Mouse (Mus musculus): ENCODE data around the gene Megf6. TPM values are rescaled to one million over a fixed set of nuclear protein-coding genes. Genes with fewer than 3 reads are reported as not detected.

Gene Megf6
- polyA plus RNA-seq, 1 experiment, result 22.7 TPM

DNA sequence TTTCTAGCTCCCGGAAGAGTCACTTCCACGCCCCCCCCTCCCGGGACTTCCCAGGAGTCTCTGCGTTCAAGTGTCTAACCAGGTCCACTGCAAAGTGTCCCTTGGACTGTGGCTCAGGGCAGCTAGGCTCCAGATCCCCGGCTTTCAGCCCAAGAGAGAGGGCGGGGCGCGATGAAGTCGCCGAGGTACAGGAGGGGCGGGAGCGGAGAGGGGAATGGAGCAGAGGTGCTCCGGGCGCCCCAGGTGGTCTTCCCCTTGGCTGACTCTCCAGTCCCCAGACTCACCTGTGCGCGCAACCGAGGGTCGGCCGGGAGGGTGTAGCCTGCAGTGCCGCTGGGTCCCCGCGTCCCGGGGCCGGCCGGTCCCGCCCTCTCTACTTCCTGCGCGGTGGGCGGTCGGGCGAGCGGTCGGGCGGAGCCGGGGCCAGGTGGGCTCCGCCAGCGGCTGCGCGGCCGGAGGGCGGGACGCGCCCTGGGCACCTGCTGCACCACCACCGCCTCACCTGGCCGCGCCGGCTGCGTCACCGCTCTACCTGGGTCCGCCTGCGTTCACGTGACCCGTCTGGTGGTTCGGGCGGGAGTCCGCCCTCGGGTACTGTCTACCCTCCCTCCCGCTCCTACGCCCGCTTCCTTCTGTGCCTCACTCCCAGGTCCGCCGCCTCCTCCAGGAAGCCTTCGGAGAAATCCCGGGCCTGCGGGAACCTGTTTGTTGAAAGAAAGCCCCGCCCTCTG, 129.2 kb downstream of the Megf6 start:
- TF ChIP-seq CTCF (IDR thresholded peaks at IDR 0.05; ENCODE audit: borderline replicate concordance, insufficient read depth, low read length), result no peak
- TF ChIP-seq POLR2A (IDR thresholded peaks at IDR 0.05; ENCODE audit: low read depth, low read length), result no peak
- Histone ChIP-seq H3K27ac (ENCODE audit: insufficient read depth, low read length) (no peak overlapping the region), H3K4me3 (ENCODE audit: insufficient read depth, low read length) (peak overlapping the region; percentile 33), H3K4me1 (ENCODE audit: control insufficient read depth, insufficient read depth, low read length) (no peaks in the 10 kb centered on the region)

DNA sequence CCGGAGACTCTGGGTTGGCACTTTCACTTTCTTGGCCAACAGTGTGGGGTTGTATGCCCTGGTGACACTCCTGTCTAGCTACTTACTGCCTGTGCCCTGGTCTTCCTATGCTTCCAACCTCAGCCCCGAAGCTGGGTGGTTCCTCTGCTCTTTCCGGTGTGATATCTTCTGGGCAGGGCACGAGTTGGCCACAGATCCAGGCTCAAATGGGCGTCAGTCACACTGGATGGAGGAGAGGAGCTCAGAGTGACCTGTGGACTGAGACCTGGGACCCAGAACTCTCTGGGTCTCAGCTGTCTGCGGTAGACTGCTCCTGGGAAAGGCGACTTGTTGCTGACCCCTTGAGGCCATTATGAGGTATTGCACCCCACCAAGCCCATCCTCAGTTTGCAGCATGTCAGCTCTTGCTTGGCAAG, 130.9 kb downstream of the Megf6 start, which contains the start of gene Arhgef16:
Gene Arhgef16 (minus strand): TSS at position 211 of the 416 bp plus-strand sequence.
- no peak for TF ChIP-seq POLR2A (IDR thresholded peaks at IDR 0.05; ENCODE audit: low read depth, low read length)
- TF ChIP-seq CTCF (IDR thresholded peaks at IDR 0.05; ENCODE audit: borderline replicate concordance, insufficient read depth, low read length), result peak; percentile 77
- no peaks in the 10 kb centered on the region for H3K4me1 ChIP-seq (ENCODE audit: control insufficient read depth, insufficient read depth, low read length)
- H3K4me3 ChIP-seq (ENCODE audit: insufficient read depth, low read length), result no peak within 1 kb of the TSS
- no peak within 1 kb of the TSS for H3K27ac ChIP-seq (ENCODE audit: insufficient read depth, low read length)

DNA sequence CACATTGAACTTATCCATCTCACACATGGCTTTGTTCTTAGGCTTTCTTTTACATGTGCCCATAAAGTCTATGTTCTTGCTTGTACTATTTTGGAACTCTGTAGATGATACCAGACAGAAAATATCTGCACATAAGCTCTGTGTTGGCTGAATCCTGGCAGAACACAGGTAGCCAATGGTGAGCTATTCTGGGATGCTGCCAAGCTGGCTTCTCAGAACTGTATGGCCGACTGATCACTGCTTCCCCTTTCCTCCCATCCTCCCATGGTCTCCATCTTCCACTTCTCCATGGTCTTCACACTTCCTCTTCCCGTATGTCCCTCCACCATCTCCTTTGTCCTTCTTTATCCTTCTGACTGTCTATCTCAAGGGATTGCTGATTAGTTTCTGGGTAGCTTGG, 138.6 kb downstream of the Megf6 start:
- Histone ChIP-seq H3K4me1 (ENCODE audit: control insufficient read depth, insufficient read depth, low read length) (no peaks in the 10 kb centered on the region), H3K4me3 (ENCODE audit: insufficient read depth, low read length) (no peak overlapping the region), H3K27ac (ENCODE audit: insufficient read depth, low read length) (no peak overlapping the region)
- TF ChIP-seq CTCF (IDR thresholded peaks at IDR 0.05; ENCODE audit: borderline replicate concordance, insufficient read depth, low read length) (no peak), POLR2A (IDR thresholded peaks at IDR 0.05; ENCODE audit: low read depth, low read length) (no peak)

DNA sequence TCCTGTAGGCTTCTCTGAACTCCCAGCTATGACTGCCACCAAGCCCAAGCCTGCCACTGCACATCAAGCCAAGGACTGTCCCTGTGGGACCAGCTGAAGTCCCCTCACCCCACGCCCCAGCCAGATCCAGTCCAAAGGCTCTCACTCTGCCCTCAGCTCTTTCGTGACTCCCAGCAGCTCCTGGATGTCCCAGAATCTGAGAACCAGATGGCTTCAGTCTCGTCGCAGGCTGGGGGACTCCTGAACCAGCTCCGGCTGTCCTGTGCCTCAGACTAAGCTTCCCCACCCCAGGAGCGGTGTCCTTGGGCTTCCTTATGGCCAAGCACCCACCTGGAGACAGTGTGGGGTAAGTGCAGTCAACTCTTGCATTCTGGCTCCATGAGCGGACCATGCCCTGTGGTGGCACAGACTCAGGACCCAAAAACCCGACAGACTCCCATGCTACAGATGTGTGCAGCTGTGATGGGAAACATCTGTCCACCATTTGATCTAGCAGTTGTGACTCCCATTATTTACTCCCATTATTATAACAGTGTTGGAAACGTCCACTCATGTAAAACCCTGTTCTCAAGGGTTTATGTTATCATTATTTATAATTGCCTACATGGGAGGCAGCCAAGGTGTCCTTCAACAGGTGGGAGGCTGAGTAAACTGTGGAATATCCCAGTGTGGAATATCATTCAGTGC, 140.2 kb downstream of the Megf6 start:
- TF ChIP-seq POLR2A (IDR thresholded peaks at IDR 0.05; ENCODE audit: low read depth, low read length) (no peak), CTCF (IDR thresholded peaks at IDR 0.05; ENCODE audit: borderline replicate concordance, insufficient read depth, low read length) (no peak)
- Histone ChIP-seq H3K4me3 (ENCODE audit: insufficient read depth, low read length) (no peak overlapping the region), H3K4me1 (ENCODE audit: control insufficient read depth, insufficient read depth, low read length) (no peaks in the 10 kb centered on the region), H3K27ac (ENCODE audit: insufficient read depth, low read length) (no peak overlapping the region)

DNA sequence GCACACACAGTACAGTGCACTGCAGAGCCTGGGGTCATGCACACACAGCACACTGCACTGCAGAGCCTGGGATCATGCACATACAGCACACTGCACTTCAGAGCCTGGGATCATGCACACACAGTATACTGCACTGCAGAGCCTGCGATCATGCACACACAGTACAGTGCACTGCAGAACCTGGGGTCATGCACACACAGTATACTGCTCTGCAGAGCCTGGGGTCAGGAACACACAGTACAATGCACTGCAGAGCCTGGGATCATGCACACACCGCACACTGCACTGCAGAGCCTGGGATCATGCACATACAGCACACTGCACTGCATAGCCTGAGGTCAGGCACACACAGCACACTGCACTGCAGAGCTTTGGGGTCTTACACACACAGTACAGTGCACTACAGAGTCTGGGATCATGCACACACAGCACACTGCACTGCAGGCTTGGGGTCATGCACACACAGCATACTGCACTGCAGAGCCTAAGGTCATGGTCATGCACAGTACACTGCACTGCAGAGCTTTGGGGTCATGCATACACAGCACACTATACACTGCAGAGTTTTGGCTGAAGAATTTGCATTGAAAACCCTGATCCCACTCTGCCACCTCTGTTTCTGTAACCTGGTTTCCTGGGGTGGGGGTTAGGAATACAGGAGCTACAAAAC, 141.7 kb downstream of the Megf6 start:
- Histone ChIP-seq H3K4me3 (ENCODE audit: insufficient read depth, low read length) (no peak overlapping the region), H3K27ac (ENCODE audit: insufficient read depth, low read length) (no peak overlapping the region), H3K4me1 (ENCODE audit: control insufficient read depth, insufficient read depth, low read length) (no peaks in the 10 kb centered on the region)
- TF ChIP-seq CTCF (IDR thresholded peaks at IDR 0.05; ENCODE audit: borderline replicate concordance, insufficient read depth, low read length) (no peak), POLR2A (IDR thresholded peaks at IDR 0.05; ENCODE audit: low read depth, low read length) (no peak)

DNA sequence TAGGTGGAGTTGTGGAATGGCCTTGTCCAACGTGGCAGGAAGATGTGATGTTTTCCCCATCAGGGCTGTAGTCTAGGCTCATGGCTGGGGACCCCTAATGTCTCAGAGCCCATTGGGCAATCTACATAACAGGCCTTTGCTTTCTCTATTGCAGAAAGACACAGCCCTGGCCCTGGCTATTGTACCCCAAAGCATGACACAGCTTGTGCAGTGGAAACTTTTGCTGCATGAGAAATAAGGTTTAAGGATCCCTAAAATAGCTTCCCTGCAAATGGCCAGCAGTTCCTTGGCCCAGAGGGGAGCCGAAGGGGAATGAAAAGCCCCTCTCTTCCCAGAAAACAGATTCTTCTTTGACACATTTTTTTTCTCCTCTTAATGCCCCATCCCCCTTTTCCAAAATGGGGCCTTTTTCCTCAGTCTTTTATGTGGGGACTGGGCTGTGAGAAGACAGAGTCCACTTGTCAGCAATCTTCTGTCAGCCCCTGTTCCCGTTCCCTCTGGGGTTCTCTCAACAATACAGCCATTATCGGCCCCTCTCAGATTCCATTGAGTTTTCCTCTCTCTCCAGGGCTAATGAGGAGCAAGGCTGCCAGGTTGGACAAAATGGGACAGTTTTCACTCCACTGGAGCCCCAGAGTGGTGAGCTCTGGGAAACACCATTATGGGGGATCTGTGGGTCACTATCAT, 142.5 kb downstream of the Megf6 start:
- TF ChIP-seq CTCF (IDR thresholded peaks at IDR 0.05; ENCODE audit: borderline replicate concordance, insufficient read depth, low read length) (no peak), POLR2A (IDR thresholded peaks at IDR 0.05; ENCODE audit: low read depth, low read length) (no peak)
- H3K27ac ChIP-seq (ENCODE audit: insufficient read depth, low read length), result no peak overlapping the region
- H3K4me1 ChIP-seq (ENCODE audit: control insufficient read depth, insufficient read depth, low read length), result no peaks in the 10 kb centered on the region
- no peak overlapping the region for H3K4me3 ChIP-seq (ENCODE audit: insufficient read depth, low read length)

DNA sequence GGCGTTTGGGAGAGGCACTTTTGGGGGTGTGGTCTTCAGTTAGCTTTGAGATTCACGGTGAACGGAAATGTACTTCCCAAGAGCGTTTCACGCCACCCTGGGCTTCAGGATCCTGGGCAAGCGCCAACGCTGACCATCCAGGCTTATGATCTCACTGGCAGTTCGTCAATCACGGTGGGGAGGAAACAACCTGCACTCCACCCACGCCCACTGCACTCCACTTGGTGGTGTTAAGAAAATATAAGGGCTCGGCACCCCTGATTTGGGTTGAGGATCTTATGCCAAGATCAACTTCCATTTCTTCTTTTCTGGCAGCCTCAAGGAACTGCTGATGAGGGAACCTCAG, 143.1 kb downstream of the Megf6 start:
- Histone ChIP-seq H3K27ac (ENCODE audit: insufficient read depth, low read length) (no peak overlapping the region), H3K4me3 (ENCODE audit: insufficient read depth, low read length) (no peak overlapping the region), H3K4me1 (ENCODE audit: control insufficient read depth, insufficient read depth, low read length) (no peaks in the 10 kb centered on the region)
- TF ChIP-seq POLR2A (IDR thresholded peaks at IDR 0.05; ENCODE audit: low read depth, low read length) (no peak), CTCF (IDR thresholded peaks at IDR 0.05; ENCODE audit: borderline replicate concordance, insufficient read depth, low read length) (no peak)

Other genes starting within 250 kb of the Megf6 start
- gene A430005L14Rik, start 213.5 kb upstream of the Megf6 start, polyA plus RNA-seq (2011; ENCODE audit: insufficient read length, low read depth, missing spikeins), result 14.2 and 18.5 TPM in 2 replicates
- gene Dffb, start 195.6 kb upstream of the Megf6 start, polyA plus RNA-seq (2011; ENCODE audit: insufficient read length, low read depth, missing spikeins), result 6.1 and 7.7 TPM in 2 replicates
- gene Cep104, start 195.5 kb upstream of the Megf6 start, polyA plus RNA-seq (2011; ENCODE audit: insufficient read length, low read depth, missing spikeins), result 11.4 and 16.0 TPM in 2 replicates
- gene Lrrc47, start 159.0 kb upstream of the Megf6 start, polyA plus RNA-seq (2011; ENCODE audit: insufficient read length, low read depth, missing spikeins), result 40.4 and 41.8 TPM in 2 replicates
- 26.4 and 28.7 TPM in 2 replicates for gene Smim1, start 144.5 kb upstream of the Megf6 start, polyA plus RNA-seq (2011; ENCODE audit: insufficient read length, low read depth, missing spikeins)
- gene Ccdc27, start 128.1 kb upstream of the Megf6 start, polyA plus RNA-seq (2011; ENCODE audit: insufficient read length, low read depth, missing spikeins), result not detected in 2 replicates
- gene Trp73, start 30.5 kb upstream of the Megf6 start, polyA plus RNA-seq (2011; ENCODE audit: insufficient read length, low read depth, missing spikeins), result not detected in 2 replicates
- gene Wrap73, start 28.4 kb upstream of the Megf6 start, polyA plus RNA-seq (2011; ENCODE audit: insufficient read length, low read depth, missing spikeins), result 9.9 and 13.0 TPM in 2 replicates
- 85.8 and 86.3 TPM in 2 replicates for gene Tprgl, start 10.1 kb upstream of the Megf6 start, polyA plus RNA-seq (2011; ENCODE audit: insufficient read length, low read depth, missing spikeins)
- gene Arhgef16, start 130.9 kb downstream of the Megf6 start, polyA plus RNA-seq (2011; ENCODE audit: insufficient read length, low read depth, missing spikeins), result 0.32 TPM in 1 of 2 replicates, not detected in the other
- not detected in 2 replicates for gene B230104I21Rik, start 165.4 kb downstream of the Megf6 start, polyA plus RNA-seq (2011; ENCODE audit: insufficient read length, low read depth, missing spikeins)